Mouse (Mus musculus) ovary, postnatal 36 days (tissue): ENCODE results near the gene Ctnna3.

Experiments
- DNase-seq: peaks from one replicate; pipeline ENCODE4 v3.0.0; 2022; ENCODE audit warnings: low spot score, mixed read lengths

Gene Ctnna3

GRCm38 (mm10) chr10:63947266-63947665, 517.4 kb downstream of the Ctnna3 start:
- no peak for DNase-seq

DNA sequence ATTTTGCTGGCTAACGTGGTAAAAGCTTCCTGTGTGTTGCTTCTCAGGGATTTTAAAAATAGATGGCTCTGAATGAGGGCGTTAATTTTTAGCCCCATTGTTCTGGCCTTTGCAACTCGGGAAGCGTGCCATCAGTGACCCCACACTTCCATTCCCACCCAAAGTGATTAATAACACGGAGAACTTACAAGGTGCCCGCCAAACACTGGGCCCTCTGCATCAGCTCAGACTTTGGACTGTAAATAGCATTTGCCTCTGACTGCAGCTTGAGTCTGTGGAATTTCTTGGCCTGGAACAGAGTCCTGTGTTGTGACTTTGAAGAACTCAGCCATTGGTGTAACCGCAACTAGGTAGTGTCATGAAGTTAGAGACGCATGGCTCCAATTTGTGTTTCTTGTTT, 521.0 kb downstream of the Ctnna3 start:
- no peak for DNase-seq

- DNase-seq: no peak
Observed at GRCm38 (mm10) chr10:63951481-63951880, 521.6 kb downstream of the Ctnna3 start.

GRCm38 (mm10) chr10:63954308-63954930, 524.5 kb downstream of the Ctnna3 start:
- no peak for DNase-seq

GRCm38 (mm10) chr10:63972300-63972699, 542.4 kb downstream of the Ctnna3 start:
- no peak for DNase-seq

DNA sequence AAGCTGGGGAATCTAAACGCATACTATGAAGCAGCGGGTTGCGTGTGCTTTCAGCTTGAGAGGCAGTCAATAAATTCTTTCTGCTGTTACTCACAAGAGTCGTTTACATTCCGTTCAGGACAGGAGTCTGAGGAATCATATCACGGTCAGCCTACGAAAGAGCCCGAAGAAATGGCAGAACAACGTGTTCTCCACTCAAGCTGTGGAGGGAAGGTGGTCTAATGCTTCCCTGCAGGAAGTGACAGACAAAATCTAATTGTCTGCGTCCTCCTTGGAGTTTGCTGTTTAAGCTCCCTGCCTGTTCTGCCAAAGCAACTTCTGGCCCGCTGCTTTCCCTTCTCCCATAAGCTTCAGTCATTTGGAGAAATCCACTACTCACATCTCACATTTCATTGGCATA, 548.2 kb downstream of the Ctnna3 start:
- DNase-seq: no peak

DNA sequence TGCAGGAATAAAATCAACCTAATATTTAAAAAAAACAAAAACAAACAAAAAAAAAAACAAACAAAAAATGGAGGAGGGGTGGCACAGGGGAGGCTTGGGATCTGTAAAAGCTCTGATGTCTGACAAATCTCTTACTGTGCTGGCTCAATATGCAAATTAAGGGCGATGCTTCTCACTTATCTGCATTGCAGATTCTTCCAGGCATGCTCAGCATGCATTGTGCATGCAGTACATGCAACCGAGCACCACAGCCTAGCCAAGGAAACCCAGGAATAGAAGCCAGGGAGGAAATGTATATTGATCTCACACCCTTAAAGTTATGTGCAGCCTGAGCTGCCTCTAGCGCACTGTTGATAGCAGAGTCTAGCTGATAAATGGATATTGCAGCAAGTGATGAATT, 548.6 kb downstream of the Ctnna3 start:
- no peak for DNase-seq

GRCm38 (mm10) chr10:63978969-63979368, 549.1 kb downstream of the Ctnna3 start:
- no peak for DNase-seq

GRCm38 (mm10) chr10:63979410-63979809, 549.5 kb downstream of the Ctnna3 start:
- no peak for DNase-seq

DNA sequence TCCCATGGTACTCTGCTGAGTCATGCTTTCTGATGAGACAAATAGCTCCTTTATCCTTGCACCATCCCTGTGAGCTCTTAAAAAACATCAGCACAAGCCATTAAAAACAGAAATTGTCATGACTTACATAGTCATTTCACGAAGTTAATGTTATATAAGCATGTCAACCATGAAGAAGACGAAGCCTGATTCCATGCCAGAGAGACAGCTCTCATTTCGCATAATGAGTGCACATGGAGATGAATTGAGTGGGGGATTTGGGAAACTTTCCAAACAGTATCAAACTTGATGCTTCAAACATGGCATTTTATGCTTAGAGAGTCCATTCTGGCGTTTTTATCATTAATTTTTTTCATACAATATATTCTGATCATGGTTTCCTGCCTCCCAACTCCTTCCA, 555.7 kb downstream of the Ctnna3 start:
- DNase-seq: no peak

DNA sequence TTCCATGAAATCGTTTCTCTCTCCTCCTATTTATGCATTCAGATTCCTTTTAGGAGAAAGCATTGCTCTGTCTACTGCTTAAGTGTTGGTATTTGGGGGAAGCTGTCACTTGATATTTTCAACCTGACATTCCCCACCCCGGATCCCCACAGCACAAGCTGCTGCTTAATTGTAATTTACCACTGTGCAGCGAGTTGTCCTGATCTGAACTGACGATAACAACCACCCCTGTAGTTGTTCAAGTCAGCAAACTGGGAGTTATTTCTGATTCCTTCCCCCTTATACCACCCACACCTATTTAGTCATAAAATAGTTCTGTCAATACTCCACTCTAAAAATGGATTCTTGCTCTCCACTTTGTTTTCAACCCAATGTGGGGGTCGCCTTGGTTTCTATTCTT, 564.4 kb downstream of the Ctnna3 start:
- no peak for DNase-seq

DNA sequence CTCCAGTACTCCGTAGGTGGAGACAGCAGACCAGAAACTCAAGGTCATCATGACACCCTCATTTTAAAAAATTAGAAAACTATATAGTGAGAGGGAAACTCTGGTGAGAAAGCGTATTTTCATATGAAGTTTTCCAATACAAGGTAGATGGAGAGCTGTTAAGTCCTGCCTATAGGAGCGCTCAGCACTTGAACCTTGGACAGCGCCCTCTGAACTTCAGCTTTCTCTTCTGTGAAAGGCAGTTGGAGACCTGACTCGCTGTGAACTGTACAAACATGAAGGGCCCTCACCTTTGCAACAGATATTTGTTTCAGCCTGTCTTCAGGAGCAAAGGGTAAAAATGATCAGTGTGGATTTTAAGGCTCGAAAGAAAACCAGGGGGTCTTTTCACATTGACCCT, 571.6 kb downstream of the Ctnna3 start:
- no peak for DNase-seq

DNA sequence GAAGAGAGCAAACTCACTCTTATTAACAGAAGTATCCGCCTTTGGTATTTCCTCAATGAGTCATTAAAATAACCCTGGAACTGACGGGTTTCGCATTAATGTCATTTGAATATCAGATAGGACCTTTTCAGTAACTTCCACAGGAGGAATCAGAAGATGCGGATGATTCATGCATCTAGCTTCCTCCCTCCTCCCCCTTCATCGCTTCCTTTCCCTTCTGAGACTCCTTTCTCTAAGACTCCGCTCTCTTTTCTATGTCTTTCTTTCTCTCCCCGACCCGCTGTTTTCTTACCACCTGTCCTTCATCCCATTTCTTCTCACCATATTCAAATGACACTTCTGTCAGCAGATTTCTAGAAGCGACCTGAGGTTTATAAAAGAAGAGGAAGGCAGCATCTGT, 572.1 kb downstream of the Ctnna3 start:
- no peak for DNase-seq

DNA sequence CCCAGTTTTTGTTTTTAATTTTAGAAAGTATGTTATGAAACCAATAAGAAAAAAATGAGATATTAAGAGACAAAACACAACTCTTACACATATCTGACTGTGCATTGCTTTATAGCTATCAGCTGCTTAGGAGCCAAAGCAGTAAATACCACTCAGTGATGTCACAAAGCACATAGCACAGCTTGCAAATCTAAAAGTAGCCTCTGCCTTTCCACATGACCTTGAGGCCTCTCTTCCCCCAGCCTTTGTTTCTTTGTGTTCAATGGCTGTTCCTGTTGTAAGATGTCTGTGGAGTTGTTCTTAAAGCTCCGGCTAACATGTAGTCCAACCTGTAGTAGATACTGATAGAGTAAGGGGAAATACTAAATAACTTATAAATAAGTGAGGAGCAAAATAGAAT, 590.4 kb downstream of the Ctnna3 start:
- no peak for DNase-seq

DNA sequence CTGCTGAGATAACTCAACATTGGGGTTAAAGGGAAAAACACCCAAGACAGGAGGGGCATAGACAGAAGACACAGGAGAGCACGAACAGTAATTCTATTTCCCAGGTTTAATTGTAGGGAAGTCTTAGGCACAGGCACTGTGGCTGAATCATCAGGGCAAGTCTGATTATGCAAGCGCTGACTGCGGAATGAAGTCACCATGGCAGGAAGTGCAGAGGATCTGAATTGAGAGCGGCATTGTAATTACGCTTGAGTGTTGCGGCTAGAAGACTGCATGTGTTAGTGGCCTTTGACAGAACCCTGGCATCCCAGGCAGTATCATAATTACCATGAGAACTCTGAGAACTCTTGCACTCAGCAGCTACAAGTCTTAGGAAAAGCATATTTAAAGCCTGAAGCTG, 593.4 kb downstream of the Ctnna3 start:
- DNase-seq: no peak

DNA sequence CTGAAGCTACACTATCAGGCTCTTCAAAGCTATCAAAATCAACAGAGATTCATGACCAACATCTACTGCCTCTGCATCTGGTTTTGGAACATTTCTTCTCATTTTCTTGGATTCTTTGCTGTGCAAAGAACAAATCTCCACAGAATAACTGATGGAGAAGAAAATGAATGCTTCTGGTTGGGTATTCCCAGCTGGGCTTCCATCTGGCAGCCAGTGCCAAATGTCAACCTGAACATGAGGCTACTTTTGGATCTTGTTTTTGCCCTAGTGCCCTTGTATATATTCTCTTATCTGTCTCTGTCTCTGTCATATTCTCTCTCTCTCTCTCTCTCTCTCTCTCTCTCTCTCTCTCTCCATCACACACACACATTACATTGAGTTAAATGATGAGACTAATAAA, 601.0 kb downstream of the Ctnna3 start:
- no peak for DNase-seq

GRCm38 (mm10) chr10:64039760-64040535, 610.0 kb downstream of the Ctnna3 start:
- no peak for DNase-seq

- DNase-seq: no peak
Observed at GRCm38 (mm10) chr10:64041218-64041617, 611.3 kb downstream of the Ctnna3 start.

GRCm38 (mm10) chr10:64041892-64042291, 612.0 kb downstream of the Ctnna3 start:
- DNase-seq: no peak

- DNase-seq: no peak
Observed at GRCm38 (mm10) chr10:64049151-64049550, 619.3 kb downstream of the Ctnna3 start.

DNA sequence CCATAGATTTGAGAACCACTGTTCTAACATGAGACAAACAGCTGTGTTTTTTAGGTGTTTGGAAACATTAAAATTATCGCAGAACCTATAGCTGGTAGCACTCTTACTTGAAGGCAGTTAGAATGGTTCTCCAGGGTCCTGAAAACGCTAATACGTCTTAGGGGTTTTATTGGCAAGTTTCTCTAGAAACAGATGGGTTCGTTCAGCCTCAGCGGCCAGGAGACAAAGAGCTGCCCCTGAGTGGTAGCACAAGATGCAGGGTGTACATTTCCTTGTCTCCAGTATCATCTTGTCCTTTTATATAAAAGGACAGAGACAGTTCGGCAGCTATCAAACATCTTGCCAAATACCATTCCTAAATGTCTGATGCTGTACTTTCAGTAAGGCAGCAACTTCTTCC, 620.0 kb downstream of the Ctnna3 start:
- no peak for DNase-seq

DNA sequence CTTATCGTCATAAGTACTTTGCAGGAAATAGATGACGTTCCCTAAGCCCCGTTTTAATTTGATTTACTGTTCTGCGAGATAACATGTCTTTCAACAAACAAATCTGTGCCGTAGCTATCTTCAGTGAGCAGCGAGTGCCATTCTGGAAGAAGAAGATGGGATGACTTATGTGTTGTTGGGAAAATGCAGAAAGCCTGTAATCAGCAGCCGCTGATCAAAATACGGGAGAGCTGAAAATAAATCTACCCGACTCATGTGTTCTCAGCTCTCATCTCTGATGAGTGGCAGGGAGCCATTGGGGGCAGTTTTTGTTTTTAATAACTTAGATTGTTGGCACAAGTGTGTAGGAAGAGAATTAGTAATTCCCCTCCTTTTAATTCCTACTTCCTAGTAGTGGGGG, 633.8 kb downstream of the Ctnna3 start:
- no peak for DNase-seq

DNA sequence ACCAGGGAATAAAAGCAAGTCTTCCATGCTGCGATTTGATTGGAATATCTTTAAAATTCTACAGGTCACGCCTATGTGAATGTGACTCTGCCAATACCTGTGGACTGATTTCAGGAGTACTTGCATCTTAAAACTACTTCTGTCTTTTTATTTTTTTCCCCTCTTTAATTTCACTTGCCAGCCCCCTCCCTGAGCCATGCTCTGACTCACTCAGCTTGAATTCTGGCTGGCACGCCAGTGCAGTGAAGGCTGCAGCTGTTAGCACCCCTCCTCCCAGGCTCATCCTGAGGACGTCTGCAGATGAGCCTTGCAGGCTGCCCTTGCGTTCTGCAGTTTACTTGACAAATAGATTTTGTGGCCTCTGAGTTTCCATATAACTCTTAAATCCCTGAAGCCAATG, 646.0 kb downstream of the Ctnna3 start:
- no peak for DNase-seq
